Mouse (Mus musculus): ENCODE measurements around the gene Stxbp1.

DNA sequence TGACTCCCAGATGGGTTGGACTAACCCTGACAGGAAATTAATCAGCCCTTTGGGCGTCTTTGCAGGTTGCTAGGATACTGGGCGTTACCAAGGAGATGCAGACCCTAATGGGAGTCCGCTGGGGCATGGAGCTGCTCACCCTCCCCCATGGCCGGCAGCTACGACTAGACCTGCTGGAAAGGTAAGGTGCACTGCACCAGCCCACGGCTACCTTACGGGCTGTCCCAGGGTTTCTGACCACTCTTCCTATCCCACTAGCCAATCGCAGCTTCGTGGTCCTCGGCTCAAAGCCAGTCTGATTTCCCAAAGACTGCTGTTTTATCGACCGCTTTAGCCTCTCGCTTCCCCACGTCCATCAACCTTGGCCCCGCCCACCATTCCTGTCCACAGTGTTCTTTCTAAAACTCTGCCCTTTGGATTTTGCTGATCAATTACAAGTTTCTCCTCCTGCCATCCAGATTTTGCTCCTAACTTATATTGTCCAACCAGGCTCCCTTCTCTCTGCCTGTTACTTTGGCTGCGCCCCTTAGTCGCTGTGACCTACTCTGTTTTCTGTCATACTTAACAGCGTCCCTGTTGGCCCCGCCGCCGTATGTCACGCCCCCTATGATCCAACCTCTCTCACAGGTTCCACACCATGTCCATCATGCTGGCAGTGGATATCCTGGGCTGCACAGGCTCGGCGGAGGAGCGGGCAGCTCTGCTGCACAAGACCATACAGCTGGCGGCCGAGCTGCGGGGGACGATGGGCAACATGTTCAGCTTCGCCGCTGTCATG is 96.0 kb downstream of the Stxbp1 start:
- no peak for TF ChIP-seq GATA1 (IDR thresholded peaks at IDR 0.05; ENCODE audit: borderline replicate concordance, low read length)
- TF ChIP-seq FLI1 (IDR thresholded peaks at IDR 0.05; ENCODE audit: low read length): no peak

Measured in megakaryocyte, embryonic 14.5 days (primary cell).